Mouse (Mus musculus): ENCODE measurements around the gene Ifit1.
"Not testable (repeated sequence)": the region's sequence is repeated elsewhere in the genome, so short reads cannot be mapped to it uniquely, and the experiment has no call there.

Ifit1 gene

GRCm38 (mm10) chr19:34640623-34641022 lies at the start of gene Ifit1, which contains the start of gene Ifit1bl2:
Gene Ifit1 (plus strand): TSS chr19:34640871.
Gene Ifit1bl2 (minus strand): TSS chr19:34640743.
- DNase-seq (ENCODE audit: low spot score) = no peak

DNA sequence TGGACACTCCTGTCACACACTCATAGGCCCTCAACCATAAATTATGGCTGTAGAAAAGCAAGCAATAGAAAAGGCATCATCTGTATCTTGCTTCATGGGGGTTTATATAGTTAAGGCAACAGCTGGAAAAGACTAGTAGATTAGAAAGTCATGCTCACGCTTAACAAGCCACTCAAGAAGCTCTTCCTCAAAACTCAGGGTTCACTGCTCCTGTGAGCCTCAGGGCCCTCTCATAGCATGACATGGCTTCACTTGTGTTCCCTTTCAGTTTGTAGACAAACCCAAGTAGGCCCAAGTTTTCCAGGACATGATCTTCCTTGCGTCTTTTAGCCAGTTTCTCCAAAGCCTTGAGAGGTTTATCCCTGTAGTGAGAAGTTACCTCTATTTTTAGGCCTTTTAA lies 47.2 kb upstream of the Ifit1 start:
- no peak for DNase-seq (ENCODE audit: low spot score)

DNA sequence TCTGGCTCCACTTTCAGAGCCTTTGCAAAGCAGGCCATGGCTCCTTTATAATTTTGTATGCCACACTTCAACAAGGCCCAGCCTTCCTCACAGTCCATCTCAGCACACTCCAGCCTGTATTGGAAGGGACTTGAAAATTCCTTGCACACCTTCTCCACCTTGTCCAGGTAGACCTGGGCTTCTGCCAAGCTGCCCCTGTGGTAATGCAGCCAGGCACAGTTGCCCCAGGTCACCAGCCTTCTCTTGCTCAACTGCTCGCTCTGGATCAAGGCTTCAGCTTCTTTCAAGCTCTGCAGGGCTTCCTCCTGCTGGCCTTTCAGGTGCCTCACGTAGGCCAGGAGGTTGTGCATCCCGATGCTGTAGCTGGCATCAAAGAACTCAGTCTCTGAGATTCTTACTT lies 46.1 kb upstream of the Ifit1 start:
- not testable (repeated sequence) for DNase-seq (ENCODE audit: low spot score)

DNA sequence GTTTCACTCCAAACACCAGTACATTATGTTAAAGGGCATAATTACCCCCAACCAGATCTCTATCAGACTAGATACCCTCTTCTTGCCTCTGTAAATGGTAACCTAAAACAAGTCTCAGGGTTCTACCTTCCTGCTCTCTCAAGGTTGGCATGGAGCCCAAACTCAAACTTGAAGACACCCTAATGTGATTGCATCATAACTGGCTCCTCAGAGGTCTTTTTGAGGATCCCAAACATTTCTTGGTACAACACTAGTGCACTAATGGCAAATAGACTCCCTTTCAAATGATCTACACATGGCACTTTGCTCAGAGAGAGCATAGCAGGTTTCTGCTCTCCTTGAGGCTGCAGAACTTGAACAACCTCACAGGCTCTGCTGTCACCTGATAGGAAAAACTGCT lies 43.9 kb upstream of the Ifit1 start:
- no peak for DNase-seq (ENCODE audit: low spot score)

- peak; percentile 62 for DNase-seq (ENCODE audit: low spot score)
These were observed 42.3 kb upstream of the Ifit1 start for GRCm38 (mm10) chr19:34598341-34598740.

DNA sequence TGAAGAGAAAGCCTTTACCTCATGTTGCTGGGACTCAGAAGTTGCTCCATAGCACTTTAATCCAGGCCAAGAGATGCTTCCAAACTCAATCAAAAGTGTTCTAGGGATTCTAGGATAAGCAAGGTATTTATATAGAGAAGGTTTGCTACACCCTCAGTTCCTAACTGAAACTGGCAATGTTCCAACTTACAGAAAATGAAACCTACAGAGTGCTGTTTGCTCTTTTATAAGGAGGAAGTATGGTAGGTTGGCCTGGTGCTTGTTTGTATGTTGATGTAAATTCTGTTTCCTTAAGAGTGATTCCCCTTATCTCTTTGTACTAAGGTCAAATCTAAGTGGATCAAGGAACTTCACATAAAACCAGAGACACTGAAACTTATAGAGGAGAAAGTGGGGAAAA lies 41.4 kb upstream of the Ifit1 start:
- not testable (repeated sequence) for DNase-seq (ENCODE audit: low spot score)

- DNase-seq (ENCODE audit: low spot score) = not testable (repeated sequence)
These were observed 38.8 kb upstream of the Ifit1 start, which contains the start of gene Ifit1bl1 for GRCm38 (mm10) chr19:34601888-34602287. Gene Ifit1bl1 (minus strand): TSS chr19:34601956.

DNA sequence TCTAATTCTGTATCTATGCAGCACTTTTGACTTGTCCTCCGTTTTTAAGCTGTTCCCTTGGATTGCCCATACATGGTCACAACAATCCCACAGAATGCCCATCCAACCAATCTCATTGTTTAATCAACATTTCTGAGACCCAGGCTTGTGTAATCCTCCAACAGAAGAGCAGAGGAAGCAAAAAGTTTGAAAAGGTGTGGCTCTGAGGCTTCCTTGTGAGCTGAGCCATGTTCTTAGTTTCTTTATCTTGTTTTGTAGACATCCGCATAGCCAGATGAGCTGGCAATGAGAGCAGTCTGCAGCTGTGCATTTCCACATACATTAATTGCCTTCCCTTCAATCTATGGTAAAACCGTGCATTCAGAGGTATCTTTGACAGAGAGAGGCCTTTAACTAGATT lies 35.2 kb upstream of the Ifit1 start:
- no peak for DNase-seq (ENCODE audit: low spot score)

DNA sequence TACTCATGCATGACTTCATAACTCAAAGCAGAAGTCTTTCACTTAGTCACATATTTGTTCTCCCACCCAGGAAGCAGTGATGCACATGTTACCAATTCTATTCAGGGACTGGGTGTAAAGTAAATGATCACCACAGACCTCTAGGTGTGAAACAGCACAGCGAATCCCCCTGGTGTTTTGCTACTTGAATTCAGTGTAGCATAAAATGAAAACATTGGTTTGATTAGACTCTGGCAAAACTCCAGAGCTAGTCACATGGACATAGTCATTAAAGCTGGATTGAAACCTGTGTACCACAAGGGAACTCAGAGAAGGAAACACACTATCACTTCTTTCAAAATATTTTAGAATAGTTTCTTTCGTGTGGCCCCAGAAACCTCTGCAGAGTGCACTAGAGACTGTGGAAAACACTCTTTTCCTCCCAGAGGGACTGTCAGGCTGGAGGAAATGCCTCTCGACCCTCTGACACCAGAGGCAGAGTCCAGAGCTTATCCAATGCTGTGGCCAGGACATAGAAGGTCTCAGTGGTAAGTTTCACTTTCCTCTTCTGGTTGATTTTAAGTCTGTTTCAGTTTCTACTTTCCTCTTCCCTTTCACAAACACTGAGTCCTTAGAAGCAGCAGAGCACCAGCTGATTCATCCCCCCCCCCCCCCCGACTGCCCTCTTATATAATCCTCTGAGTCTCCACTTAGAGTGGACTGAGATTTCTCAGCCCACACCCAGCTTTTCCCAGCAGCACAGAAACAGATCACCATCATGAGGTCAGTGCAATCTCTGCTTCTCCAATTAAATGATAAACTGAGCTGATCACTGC lies 33.2 kb upstream of the Ifit1 start, which contains the start of gene Ifit3b:
Gene Ifit3b (plus strand): TSS at position 734 of the 815 bp plus-strand sequence.
- not testable (repeated sequence) for DNase-seq (ENCODE audit: low spot score)

GRCm38 (mm10) chr19:34610118-34610517 lies 30.6 kb upstream of the Ifit1 start:
- DNase-seq (ENCODE audit: low spot score) = not testable (repeated sequence)

DNA sequence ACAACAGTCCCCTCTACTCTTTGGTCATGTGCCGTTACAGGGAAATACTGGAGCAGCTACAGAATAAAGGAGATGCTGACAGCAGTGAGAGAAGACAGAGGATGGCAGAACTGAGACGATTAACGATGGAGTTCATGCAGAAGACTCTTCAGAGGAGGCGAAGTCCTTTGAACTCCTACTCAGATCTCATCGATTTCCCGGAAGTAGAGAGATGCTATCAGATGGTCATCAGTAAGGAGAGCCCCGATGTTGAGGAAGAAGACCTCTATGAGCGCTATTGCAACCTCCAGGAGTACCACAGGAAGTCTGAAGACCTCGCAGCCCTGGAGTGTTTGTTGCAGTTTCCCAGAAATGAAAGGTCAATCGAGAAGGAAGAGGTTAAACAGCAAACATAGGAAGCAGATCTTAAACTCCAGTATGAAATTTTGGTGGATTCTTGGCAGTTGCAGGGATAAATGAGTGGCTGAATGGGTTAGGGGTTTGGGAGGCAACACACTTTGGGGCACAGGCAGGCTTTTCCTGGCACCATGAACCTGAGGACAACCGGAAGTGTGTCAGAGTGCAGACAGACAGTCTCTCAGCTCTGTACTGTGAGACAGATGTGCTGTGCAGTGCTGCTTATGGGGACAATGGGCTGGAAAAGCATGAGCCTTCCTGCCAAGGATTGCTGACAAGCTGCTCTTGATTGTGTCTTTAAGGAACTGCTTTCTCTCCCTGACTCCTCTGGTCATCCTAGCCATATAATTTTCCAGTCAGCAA lies 28.2 kb upstream of the Ifit1 start:
- DNase-seq (ENCODE audit: low spot score) = not testable (repeated sequence)

DNA sequence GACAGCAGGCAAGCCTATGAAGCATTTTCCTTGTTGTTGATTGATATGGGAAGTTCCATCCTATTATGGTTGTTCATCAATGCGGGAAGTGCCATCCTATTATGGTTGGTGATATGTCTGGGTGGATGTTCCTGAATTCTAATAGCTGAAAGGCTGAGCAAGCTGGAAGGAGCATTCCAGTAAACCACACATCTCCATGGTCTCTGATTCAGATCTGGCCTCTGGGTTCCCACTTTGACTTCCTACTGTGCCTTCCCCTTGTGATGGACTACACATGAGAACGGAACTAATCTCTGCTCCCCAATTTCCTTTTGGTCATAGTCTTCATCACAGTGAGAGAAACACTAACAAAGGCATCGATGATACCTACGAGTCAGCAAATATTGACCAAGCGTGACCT lies 19.8 kb upstream of the Ifit1 start:
- DNase-seq (ENCODE audit: low spot score) = no peak

- DNase-seq (ENCODE audit: low spot score) = no peak
These were observed 16.9 kb upstream of the Ifit1 start for GRCm38 (mm10) chr19:34623781-34624180.

- no peak for DNase-seq (ENCODE audit: low spot score)
These were observed 16.0 kb upstream of the Ifit1 start for GRCm38 (mm10) chr19:34624663-34625062.

DNA sequence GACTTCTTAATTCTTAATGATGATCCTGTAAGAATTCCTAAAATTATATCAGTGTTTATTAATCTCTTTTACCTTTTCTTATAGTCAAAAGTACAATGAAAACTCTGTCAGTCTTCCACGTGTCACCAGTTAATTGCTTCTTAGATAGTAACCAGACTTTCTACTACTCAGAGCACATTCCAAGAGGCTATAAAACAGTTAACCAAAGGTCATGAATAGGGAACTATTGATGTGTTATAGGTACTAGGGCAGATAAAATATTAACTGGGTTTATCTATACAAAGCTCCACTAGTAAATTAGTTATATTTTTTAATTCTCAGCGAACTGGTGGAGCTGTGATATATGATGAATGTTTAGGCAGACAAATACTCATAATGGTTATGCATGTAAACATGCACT lies 13.2 kb upstream of the Ifit1 start:
- DNase-seq (ENCODE audit: low spot score) = no peak

DNA sequence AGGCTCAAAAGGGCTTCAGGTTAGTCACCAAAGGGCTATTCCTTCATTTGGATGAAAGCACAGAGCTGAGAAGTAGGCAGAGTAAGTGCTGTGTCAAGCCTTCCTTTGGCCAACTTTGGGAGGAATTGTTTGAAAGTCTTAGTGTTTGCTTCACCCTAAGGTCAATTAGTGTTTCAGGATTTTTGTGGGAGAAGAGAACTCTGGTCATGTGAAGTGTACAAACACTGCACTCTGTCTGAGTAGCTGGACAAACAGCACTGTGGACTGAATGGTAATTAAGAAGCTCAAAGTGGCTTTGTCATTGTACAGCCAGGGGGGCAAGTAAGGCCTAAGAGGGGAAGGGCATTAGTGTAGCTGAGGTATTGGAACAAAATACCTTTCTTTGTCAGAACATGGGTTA lies 9.2 kb upstream of the Ifit1 start:
- DNase-seq (ENCODE audit: low spot score) = no peak

DNA sequence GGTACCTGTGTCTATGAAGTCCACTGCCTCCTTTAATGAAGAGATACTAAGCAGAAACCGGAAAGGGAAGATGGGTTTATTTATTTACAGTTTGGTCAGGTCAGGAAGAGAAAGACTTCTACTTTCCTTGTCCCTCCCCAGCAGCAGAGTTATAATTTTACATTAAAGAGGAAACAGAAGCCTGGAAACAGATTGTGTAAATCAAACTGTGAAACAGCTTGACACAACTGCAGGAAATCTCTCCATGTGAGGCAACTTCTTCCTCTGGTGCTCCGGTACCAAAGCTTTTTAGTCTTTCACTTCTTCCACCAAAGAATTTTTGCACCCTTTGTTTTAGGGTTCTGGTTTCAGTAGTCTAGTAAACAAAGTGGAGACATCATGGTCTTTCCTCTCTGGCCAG lies 7.2 kb upstream of the Ifit1 start:
- no peak for DNase-seq (ENCODE audit: low spot score)

DNA sequence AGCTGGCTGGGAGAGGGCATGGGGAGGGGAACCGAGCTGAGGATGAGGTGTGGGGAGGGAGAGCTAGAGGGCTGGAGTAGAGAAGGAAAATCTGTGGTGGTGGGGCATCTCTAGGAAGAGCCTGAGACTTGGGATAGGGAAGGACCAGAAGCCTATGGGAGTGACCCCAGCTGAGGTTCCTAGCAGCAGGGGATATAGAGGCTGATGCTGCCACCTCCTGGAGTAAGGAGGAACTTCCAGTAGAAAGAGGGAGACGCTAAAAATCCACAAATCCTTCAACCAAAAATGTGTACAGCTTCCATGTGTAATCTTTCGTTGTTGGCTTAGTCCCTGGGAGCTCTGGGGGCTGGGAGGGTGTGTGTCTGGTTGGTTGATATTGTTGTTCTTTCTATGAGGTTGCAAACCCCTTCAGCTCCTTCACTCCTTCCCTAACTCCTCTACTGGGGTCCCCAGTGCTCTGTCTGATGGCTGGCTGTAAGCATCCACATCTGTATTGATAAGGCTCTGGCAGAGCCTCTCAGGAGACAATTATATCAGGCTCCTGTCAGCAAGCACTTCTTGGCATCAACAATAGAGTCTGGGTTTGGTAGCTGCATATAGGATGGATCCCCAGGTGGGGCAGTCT lies 3.6 kb upstream of the Ifit1 start:
- DNase-seq (ENCODE audit: low spot score) = peak; percentile 52

- no peak for DNase-seq (ENCODE audit: low spot score)
These were observed 1.9 kb downstream of the Ifit1 start for GRCm38 (mm10) chr19:34642616-34643015.

- not testable (repeated sequence) for DNase-seq (ENCODE audit: low spot score)
These were observed 7.0 kb downstream of the Ifit1 start for GRCm38 (mm10) chr19:34647630-34648029.

DNA sequence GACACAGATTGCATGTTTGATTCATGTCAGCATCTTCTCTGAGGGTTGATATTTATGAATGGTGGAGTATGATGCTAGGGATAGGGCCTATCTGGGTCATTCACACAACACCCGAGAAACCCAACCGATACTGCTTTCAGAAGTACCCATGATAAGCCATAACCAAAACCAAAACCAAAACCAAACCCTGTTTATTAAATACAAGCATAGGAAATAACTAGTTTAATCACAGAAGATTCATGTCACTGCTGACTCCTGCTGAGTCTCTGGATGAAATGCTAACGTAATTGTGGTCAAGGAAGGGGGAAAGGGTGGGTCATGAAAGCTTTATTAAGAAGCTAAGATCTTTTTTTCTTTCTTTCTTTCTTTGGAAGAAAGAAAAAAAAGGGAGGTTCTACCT lies 9.6 kb downstream of the Ifit1 start:
- no peak for DNase-seq (ENCODE audit: low spot score)

DNA sequence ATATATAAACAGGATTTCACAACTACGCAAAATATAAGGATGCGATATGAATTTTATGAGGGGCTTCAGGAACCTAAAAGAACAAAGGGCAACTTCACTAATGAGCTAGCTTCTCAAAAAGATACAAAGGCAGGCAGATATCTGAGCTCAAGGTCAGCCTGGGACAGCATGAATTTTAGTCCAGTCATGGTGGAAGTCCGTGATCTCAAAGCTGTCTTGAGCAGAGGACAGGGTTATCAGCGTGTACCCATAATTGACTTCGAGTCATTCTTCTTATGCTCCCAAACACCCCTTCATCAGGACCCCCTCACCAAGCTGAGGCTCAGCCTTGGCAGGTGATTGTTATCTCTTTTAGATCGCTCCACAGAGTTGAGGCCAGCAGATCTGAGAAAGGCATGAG lies 10.3 kb downstream of the Ifit1 start:
- DNase-seq (ENCODE audit: low spot score) = no peak
